Mouse (Mus musculus): ENCODE results near the gene BC049352. TPM values are rescaled to one million over a fixed set of nuclear protein-coding genes. Genes with fewer than 3 reads are reported as not detected.

The BC049352 gene
- polyA plus RNA-seq (2012; fragmentation: generic; extraction: Trizol), result not detected
- long read RNA-seq, experiment 1, result 0 reads
- long read RNA-seq, experiment 2, result 0 reads

DNA sequence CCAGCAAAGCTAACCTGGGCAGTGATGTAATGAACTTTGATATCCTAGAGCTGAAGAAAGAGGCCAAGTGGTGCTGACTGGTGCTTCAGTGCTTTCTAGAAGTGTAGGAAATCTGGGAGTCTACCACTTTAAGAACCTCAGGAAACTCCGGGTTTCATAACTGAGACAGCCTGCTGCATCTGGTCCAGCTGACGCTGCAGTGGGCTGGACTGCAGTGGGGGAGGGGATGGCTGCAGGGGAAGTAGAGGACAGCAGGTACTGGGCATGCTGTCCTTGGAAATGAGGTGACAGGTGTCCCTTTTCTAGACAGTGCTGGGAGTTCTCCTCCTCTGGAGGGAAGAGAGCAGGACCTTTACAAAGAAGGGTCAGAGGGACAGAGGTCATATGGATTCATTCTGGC is at the start of gene BC049352:
Gene BC049352 (plus strand): TSS at position 238 of the 400 bp plus-strand sequence.
- no peak for TF ChIP-seq CTCF (IDR thresholded peaks at IDR 0.05; ENCODE audit: control insufficient read depth, insufficient read depth, insufficient read length)
- TF ChIP-seq FOSL1 (IDR thresholded peaks at IDR 0.05; ENCODE audit: insufficient read depth, low read length, poor library complexity, severe bottlenecking), result no peak
- no peak for TF ChIP-seq MAX (IDR thresholded peaks at IDR 0.05)
- TF ChIP-seq MYOD1 (IDR thresholded peaks at IDR 0.05; ENCODE audit: control insufficient read depth, insufficient read length, low read depth), result no peak
- no peak for TF ChIP-seq MYOG (IDR thresholded peaks at IDR 0.05; ENCODE audit: control insufficient read depth, extremely low read depth, insufficient read length)
- TF ChIP-seq CEBPB (IDR thresholded peaks at IDR 0.05; ENCODE audit: low read depth), result no peak
- no peak for TF ChIP-seq USF1 (IDR thresholded peaks at IDR 0.05; ENCODE audit: low read depth)
- H3K79me2 ChIP-seq (ENCODE audit: control insufficient read depth, insufficient read depth), result no peaks in the 10 kb centered on the region
- no peak within 1 kb of the TSS for H3K4me3 ChIP-seq (ENCODE audit: insufficient read depth, poor library complexity, severe bottlenecking)
- H3K36me3 ChIP-seq (ENCODE audit: control insufficient read depth, insufficient read depth), result no peaks in the 10 kb centered on the region
- H3K79me3 ChIP-seq (ENCODE audit: low read depth), result no peaks in the 10 kb centered on the region
- no peak within 1 kb of the TSS for H3ac ChIP-seq (ENCODE audit: control insufficient read depth, insufficient read length, low read depth)
- H3K27me3 ChIP-seq (ENCODE audit: control insufficient read depth, insufficient read depth, insufficient read length), result peaks cover 17% of the 10 kb centered on the region

DNA sequence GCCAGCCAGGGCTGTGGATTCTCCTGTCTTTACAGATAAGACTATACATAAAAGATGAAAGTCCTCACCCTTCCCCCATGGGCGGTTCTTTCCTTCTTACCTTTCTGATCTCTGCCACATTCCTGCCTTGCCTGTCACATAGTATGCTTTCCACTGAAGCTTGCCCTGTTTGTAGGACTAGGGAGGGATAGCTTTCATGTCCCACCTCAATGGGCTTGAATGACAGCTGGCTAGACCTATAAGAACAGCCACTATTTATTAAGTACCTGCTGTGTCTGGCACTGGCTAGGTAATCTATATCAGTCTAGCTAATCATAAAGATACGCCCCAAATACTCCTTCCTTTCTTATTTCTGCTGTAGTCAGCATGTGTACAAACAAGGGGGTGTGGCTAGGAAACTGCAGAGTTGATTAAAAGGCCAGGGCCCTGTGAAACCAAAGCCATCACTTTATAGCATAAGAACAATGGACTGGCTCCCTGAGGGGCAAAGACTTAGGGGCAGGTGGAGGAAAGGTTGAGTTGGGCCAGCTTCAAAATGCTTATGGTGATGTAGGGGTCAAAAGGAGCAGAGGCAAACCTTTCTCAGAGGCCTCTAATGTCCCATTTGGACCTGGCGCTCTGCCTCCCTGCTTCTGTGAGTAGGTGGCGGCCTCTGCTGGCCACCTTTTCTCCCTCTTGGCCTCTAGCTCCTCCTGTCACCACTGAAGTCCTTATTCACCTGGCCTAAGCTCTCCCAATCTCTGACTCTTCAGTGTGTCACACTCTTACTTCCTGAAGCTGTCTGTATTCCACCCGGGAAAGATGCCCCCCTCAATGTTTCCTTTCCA is 48.1 kb upstream of the BC049352 start:
- H3K4me3 ChIP-seq (ENCODE audit: insufficient read depth, poor library complexity, severe bottlenecking), result no peak overlapping the region
- no peaks in the 10 kb centered on the region for H3K79me2 ChIP-seq (ENCODE audit: control insufficient read depth, insufficient read depth)
- no peak for TF ChIP-seq FOSL1 (IDR thresholded peaks at IDR 0.05; ENCODE audit: insufficient read depth, low read length, poor library complexity, severe bottlenecking)
- no peak for TF ChIP-seq MAX (IDR thresholded peaks at IDR 0.05)
- TF ChIP-seq CEBPB (IDR thresholded peaks at IDR 0.05; ENCODE audit: low read depth), result no peak
- no peak for TF ChIP-seq MYOD1 (IDR thresholded peaks at IDR 0.05; ENCODE audit: control insufficient read depth, insufficient read length, low read depth)
- H3K36me3 ChIP-seq (ENCODE audit: control insufficient read depth, insufficient read depth), result no peaks in the 10 kb centered on the region
- H3K79me3 ChIP-seq (ENCODE audit: low read depth), result no peaks in the 10 kb centered on the region
- no peak overlapping the region for H3ac ChIP-seq (ENCODE audit: control insufficient read depth, insufficient read length, low read depth)
- H3K27me3 ChIP-seq (ENCODE audit: control insufficient read depth, insufficient read depth, insufficient read length), result peaks cover 78% of the 10 kb centered on the region

DNA sequence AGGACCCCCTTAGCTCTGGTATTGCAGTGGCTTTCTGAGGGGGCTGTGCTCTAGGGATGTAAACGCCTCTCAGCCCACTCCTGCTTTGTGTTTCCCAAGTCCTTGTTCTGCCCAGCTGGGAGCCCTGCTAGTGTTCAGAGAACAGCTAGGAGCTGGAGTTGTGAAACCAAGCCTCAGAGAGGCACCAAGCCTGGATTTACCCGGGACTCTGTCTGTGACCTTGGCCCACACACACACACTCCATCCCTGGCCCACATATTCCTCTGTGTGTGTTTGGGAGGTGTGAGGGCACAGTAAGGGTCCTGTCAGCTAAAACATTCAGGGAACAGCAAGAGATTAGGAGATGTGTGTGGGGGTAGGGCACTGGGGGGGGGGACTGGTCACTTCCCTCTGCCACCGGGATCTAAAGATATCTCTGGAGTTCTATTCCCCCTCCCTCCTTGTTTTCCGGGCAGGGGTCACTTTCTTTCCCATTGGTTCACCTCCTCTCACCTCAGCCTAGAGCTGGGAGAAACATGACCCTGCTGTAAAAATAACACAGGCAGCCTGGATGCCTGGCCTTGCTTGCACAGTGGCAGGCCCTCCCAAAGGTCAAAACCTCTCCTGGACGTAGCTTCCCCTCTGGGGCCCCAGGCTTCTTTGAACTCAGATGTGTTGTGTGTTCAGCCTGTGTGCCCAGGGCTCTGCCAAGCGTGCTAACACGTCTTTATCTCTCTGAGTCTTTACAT is 45.2 kb upstream of the BC049352 start:
- Histone ChIP-seq H3K36me3 (ENCODE audit: control insufficient read depth, insufficient read depth) (no peaks in the 10 kb centered on the region), H3K79me2 (ENCODE audit: control insufficient read depth, insufficient read depth) (no peaks in the 10 kb centered on the region), H3K27me3 (ENCODE audit: control insufficient read depth, insufficient read depth, insufficient read length) (peaks cover 87% of the 10 kb centered on the region), H3K4me3 (ENCODE audit: insufficient read depth, poor library complexity, severe bottlenecking) (no peak overlapping the region), H3K79me3 (ENCODE audit: low read depth) (no peaks in the 10 kb centered on the region), H3ac (ENCODE audit: control insufficient read depth, insufficient read length, low read depth) (no peak overlapping the region)
- no peak for TF ChIP-seq CTCF (IDR thresholded peaks at IDR 0.05; ENCODE audit: control insufficient read depth, insufficient read depth, insufficient read length)
- no peak for TF ChIP-seq MYOD1 (IDR thresholded peaks at IDR 0.05; ENCODE audit: control insufficient read depth, insufficient read length, low read depth)
- no peak for TF ChIP-seq MYOG (IDR thresholded peaks at IDR 0.05; ENCODE audit: control insufficient read depth, extremely low read depth, insufficient read length)
- TF ChIP-seq USF1 (IDR thresholded peaks at IDR 0.05; ENCODE audit: low read depth), result no peak
- TF ChIP-seq CEBPB (IDR thresholded peaks at IDR 0.05; ENCODE audit: low read depth), result no peak
- TF ChIP-seq MAX (IDR thresholded peaks at IDR 0.05), result no peak
- no peak for TF ChIP-seq FOSL1 (IDR thresholded peaks at IDR 0.05; ENCODE audit: insufficient read depth, low read length, poor library complexity, severe bottlenecking)

DNA sequence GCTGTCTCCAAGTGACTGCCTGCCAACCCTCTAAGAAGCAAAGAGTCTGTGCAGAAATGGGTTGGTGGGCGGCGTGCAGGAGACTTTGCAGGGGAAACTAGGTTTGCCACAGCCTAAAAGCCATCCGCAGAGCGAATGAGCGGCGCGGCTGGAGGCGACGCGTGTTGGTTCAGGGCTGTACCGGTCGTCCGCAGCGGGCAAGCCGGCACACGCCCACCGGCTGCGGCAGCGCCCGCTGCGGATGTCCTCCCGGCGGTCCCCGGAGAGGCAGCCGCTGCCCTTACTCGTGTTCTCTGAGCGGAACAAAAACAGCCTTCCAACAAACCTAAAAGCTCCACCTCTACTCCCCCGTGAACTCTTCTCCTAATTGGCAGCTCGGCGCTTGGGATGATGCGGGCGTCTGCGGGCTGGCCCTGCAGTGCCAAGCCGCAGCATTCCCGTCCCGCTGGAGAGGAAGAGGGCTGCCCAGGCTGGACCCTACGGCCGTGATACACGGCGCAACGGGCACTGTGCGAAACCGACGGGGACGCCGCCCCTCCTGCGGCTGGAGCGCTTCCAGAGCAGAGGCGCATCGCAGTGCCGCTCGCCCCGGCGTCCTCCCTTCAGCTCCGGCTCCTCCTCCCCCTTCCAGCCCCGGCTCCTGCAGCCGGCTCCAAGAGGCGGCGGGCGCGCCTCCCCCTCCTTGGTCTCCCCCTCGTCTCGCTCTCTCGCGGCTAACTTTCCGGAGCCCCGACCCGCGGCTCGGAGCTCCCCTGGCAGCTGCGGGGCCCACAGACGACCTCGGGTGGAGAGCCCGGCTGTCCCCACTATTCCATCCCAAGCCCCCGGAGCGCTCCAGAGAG is 43.4 kb upstream of the BC049352 start, which contains the start of gene Scn4b:
Gene Scn4b (plus strand): TSS at position 205 of the 842 bp plus-strand sequence.
- no peak for TF ChIP-seq CEBPB (IDR thresholded peaks at IDR 0.05; ENCODE audit: low read depth)
- no peak for TF ChIP-seq MYOD1 (IDR thresholded peaks at IDR 0.05; ENCODE audit: control insufficient read depth, insufficient read length, low read depth)
- TF ChIP-seq USF1 (IDR thresholded peaks at IDR 0.05; ENCODE audit: low read depth), result no peak
- TF ChIP-seq FOSL1 (IDR thresholded peaks at IDR 0.05; ENCODE audit: insufficient read depth, low read length, poor library complexity, severe bottlenecking), result no peak
- TF ChIP-seq MYOG (IDR thresholded peaks at IDR 0.05; ENCODE audit: control insufficient read depth, extremely low read depth, insufficient read length), result no peak
- TF ChIP-seq CTCF (IDR thresholded peaks at IDR 0.05; ENCODE audit: control insufficient read depth, insufficient read depth, insufficient read length), result no peak
- no peak for TF ChIP-seq MAX (IDR thresholded peaks at IDR 0.05)
- no peaks in the 10 kb centered on the region for H3K36me3 ChIP-seq (ENCODE audit: control insufficient read depth, insufficient read depth)
- no peak within 1 kb of the TSS for H3K4me3 ChIP-seq (ENCODE audit: insufficient read depth, poor library complexity, severe bottlenecking)
- no peak within 1 kb of the TSS for H3ac ChIP-seq (ENCODE audit: control insufficient read depth, insufficient read length, low read depth)
- H3K79me2 ChIP-seq (ENCODE audit: control insufficient read depth, insufficient read depth), result no peaks in the 10 kb centered on the region
- H3K27me3 ChIP-seq (ENCODE audit: control insufficient read depth, insufficient read depth, insufficient read length), result peaks cover 86% of the 10 kb centered on the region
- no peaks in the 10 kb centered on the region for H3K79me3 ChIP-seq (ENCODE audit: low read depth)

DNA sequence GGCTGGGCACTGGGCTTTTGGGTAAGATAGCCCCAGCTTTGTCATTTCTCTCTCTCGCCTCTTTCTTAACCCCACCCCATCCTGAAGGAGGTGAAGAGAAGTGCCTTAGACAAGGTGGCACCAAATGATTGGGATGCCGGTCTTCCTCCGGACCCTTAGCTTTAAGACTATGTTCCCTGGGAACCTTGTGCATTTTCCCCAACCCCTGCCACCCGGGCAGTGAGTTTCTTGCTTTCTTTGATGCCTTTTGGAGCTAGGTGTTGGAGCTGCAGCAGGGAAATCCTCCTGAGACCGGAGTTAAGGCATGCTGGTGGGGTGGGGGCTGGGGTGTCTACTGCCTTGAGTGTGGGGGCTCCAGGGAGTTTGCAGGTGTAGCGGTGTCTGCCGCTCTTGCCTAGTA is 42.7 kb upstream of the BC049352 start:
- no peak overlapping the region for H3ac ChIP-seq (ENCODE audit: control insufficient read depth, insufficient read length, low read depth)
- no peak overlapping the region for H3K4me3 ChIP-seq (ENCODE audit: insufficient read depth, poor library complexity, severe bottlenecking)
- H3K27me3 ChIP-seq (ENCODE audit: control insufficient read depth, insufficient read depth, insufficient read length), result peaks cover 88% of the 10 kb centered on the region
- no peaks in the 10 kb centered on the region for H3K36me3 ChIP-seq (ENCODE audit: control insufficient read depth, insufficient read depth)
- H3K79me2 ChIP-seq (ENCODE audit: control insufficient read depth, insufficient read depth), result no peaks in the 10 kb centered on the region
- TF ChIP-seq CTCF (IDR thresholded peaks at IDR 0.05; ENCODE audit: control insufficient read depth, insufficient read depth, insufficient read length) (no peak), MYOG (IDR thresholded peaks at IDR 0.05; ENCODE audit: control insufficient read depth, extremely low read depth, insufficient read length) (no peak), USF1 (IDR thresholded peaks at IDR 0.05; ENCODE audit: low read depth) (no peak), CEBPB (IDR thresholded peaks at IDR 0.05; ENCODE audit: low read depth) (no peak), FOSL1 (IDR thresholded peaks at IDR 0.05; ENCODE audit: insufficient read depth, low read length, poor library complexity, severe bottlenecking) (no peak), MAX (IDR thresholded peaks at IDR 0.05) (no peak), MYOD1 (IDR thresholded peaks at IDR 0.05; ENCODE audit: control insufficient read depth, insufficient read length, low read depth) (no peak)
- H3K79me3 ChIP-seq (ENCODE audit: low read depth), result no peaks in the 10 kb centered on the region
